Mouse (Mus musculus) bone marrow, adult 2 months (tissue): ENCODE data around the gene Cdh11.
"Not testable (repeated sequence)": the region's sequence is repeated elsewhere in the genome, so short reads cannot be mapped to it uniquely, and the experiment has no call there.

Experiments
- CTCF ChIP-seq: fragments of 200-500 bp; IDR thresholded peaks from 2 replicates; pipeline ENCODE4 v1.5.1; 2011; ENCODE audit warnings: low read length, control low read depth; ENCODE audit not compliant: control insufficient read depth, insufficient read depth
- POLR2A ChIP-seq: fragments of 200-500 bp; IDR thresholded peaks from 2 replicates; pipeline ENCODE4 v1.6.1; 2011; ENCODE audit warnings: low read depth, mild to moderate bottlenecking, control low read depth, low read length, borderline replicate concordance; ENCODE audit not compliant: control insufficient read depth

GRCm38 (mm10) chr8:102685491-102685890, 100.0 kb downstream of the Cdh11 start:
- TF ChIP-seq CTCF, POLR2A: not testable (repeated sequence)
